Mouse (Mus musculus) megakaryocyte-erythroid progenitor cell, adult 5 weeks (primary cell): ENCODE results near the gene Olfr15. TPM values are rescaled to one million over a fixed set of nuclear protein-coding genes. Genes with fewer than 3 reads are reported as not detected.

Source experiments
- polyA plus RNA-seq: library from polyadenylated mRNA; stranded (reverse); fragments of >175 nt; gene quantifications from 2 replicates; pipeline ENCODE4 v1.2.3, GENCODE M21; 2012

Olfr15 gene
- not detected in 2 replicates for polyA plus RNA-seq

GRCm38 (mm10) chr16:3830588-3831109, at the start of gene Olfr15:
Gene Olfr15, plus strand, starts transcription at chr16:3830878.

DNA sequence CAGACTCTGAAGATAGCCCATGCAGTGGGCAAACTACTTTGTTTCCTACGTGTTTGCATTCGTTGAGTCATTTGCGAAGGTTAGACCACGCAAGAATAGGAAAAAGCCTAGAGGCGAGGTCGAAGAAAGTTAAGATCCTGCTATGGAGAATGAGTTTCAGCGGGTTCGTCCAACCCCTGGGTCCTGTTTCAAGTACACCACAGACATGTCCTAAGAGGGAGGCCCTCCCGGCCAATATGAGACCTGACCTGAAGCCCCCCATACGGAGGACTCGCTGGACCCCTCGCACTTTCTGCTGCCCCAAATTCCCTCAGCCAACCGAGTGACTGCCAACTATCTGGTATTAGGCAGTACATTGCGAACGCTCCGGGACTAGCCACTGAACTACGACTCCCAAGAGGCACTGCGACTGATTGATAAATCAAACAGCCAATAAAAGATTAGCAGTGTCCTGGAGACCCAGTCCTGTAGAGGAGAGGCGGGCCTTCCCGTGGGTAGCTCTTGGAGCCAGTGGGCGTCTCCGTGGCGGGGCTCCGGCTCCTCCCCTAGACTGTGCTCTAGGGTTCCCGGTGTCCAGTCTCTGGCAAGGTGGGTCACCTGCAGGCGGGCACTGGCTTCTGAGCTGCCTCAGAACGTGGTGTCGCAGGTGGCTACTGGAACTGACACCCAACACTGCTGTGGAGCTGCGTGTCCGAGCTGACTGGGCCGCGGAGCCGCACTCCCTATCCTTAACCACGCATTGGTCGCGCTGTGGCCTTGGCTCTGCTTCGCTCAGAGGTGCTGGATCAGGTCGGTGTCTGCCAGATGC, 16.2 kb downstream of the Olfr15 start, which contains the start of gene Zfp174:
Gene Zfp174, plus strand, starts transcription at position 558 of the 808 bp plus-strand sequence.

GRCm38 (mm10) chr16:3872216-3873047, 41.8 kb downstream of the Olfr15 start, which contains the start of gene Naa60:
Gene Naa60, plus strand, starts transcription at chr16:3872375.

GRCm38 (mm10) chr16:3884201-3885064, 53.8 kb downstream of the Olfr15 start, which contains the start of the genes Zfp597 and Gm20695:
Gene Zfp597, minus strand, starts transcription at chr16:3884561.
Gene Gm20695, plus strand, starts transcription at chr16:3884648.

Other genes starting within 250 kb of the Olfr15 start
- 0.02 TPM in 1 of 2 replicates, not detected in the other for gene Olfr161, start 239.8 kb upstream of the Olfr15 start, polyA plus RNA-seq
- gene Mefv, start 112.8 kb upstream of the Olfr15 start, polyA plus RNA-seq = 5.5 and 10.6 TPM in 2 replicates
- 31.3 and 33.2 TPM in 2 replicates for gene Zfp263, start 86.8 kb upstream of the Olfr15 start, polyA plus RNA-seq
- 0.03 and 0.05 TPM in 2 replicates for gene Zfp174, start 16.4 kb downstream of the Olfr15 start, polyA plus RNA-seq
- gene Naa60, start 41.5 kb downstream of the Olfr15 start, polyA plus RNA-seq = 49.6 and 53.6 TPM in 2 replicates
- gene Zfp597, start 53.7 kb downstream of the Olfr15 start, polyA plus RNA-seq = 2.4 and 3.3 TPM in 2 replicates
- not detected in 2 replicates for gene Gm20695, start 53.8 kb downstream of the Olfr15 start, polyA plus RNA-seq
- gene 1700037C18Rik, start 77.8 kb downstream of the Olfr15 start, polyA plus RNA-seq = 8.3 and 11.4 TPM in 2 replicates
- gene Cluap1, start 77.9 kb downstream of the Olfr15 start, polyA plus RNA-seq = 31.5 and 33.8 TPM in 2 replicates
- 0.41 and 0.68 TPM in 2 replicates for gene Nlrc3, start 145.8 kb downstream of the Olfr15 start, polyA plus RNA-seq
- gene Slx4, start 172.9 kb downstream of the Olfr15 start, polyA plus RNA-seq = 18.3 and 19.0 TPM in 2 replicates
- gene Dnase1, start 206.1 kb downstream of the Olfr15 start, polyA plus RNA-seq = not detected in 2 replicates
- 339 and 376 TPM in 2 replicates for gene Trap1, start 246.9 kb downstream of the Olfr15 start, polyA plus RNA-seq